ENCODE assay signal across 9 mouse cellular contexts in the genomic region with DNA sequence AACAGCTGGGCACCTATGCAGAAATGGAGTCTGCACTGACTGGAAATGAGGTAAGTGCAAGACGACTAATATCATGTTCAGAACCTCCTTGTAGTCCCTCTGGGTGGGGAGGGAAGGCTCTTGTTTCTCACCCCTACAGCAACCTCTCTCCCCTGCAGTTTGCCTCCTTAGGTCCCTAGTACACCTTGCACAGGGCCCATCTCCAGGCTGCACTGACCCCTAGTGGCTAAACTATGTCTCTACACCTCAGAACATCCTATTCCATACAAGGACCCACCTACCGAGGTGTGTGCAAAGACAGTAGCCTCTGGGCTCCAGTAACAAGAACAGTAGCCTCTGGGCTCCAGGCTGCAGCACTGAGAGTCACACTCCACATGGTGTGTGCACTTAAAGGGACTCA. TPM values are rescaled to one million over a fixed set of nuclear protein-coding genes. Genes with fewer than 3 reads are reported as not detected.
A peak's percentile ranks its signal among the peaks of the same experiment; 100 is the strongest.
DNase-seq lines count a peak whose midpoint lies in the region; ATAC-seq and TF ChIP-seq lines count a peak whose summit lies in the region.
"Had no signal": no experiment of that assay in that cellular context is flagged by ENCODE, and none has a peak within 500 bp of the region (broad histone marks: within the 10 kb centered on the region; RNA-seq: fewer than 3 reads in every experiment).

No protein-coding gene starts in this region.

- H3K9ac ChIP-seq in forebrain, embryonic 15.5 days (replicated peaks): no peak overlapping the region
- H3K9ac ChIP-seq in hindbrain, embryonic 15.5 days: no peak overlapping the region
- H3K9ac ChIP-seq in limb, embryonic 14.5 days (ENCODE audit: low read depth, low read length, severe bottlenecking): no peak overlapping the region
- no peak overlapping the region for H3K9ac ChIP-seq in midbrain, embryonic 16.5 days (ENCODE audit: low read depth, low read length)
- H3K9ac ChIP-seq in stomach, postnatal 0 days (ENCODE audit: low read length): no peak overlapping the region
- H3K9ac ChIP-seq: liver, embryonic 15.5 days had no signal

- peak; percentile 73 for ATAC-seq in forebrain, embryonic 15.5 days (replicated peaks)
- ATAC-seq in hindbrain, embryonic 15.5 days (ENCODE audit: low FRiP score, low read depth): peak; percentile 89
- peak; percentile 59; the same call in 1 of the 2 replicates for ATAC-seq in limb, embryonic 14.5 days (ENCODE audit: low FRiP score, low read depth)
- peak; percentile 73 for ATAC-seq in midbrain, embryonic 16.5 days
- peak; percentile 25 for ATAC-seq in stomach, postnatal 0 days (ENCODE audit: low FRiP score, low TSS enrichment)

- no peaks in the 10 kb centered on the region for H3K36me3 ChIP-seq in forebrain, embryonic 15.5 days
- H3K36me3 ChIP-seq in hindbrain, embryonic 15.5 days: no peaks in the 10 kb centered on the region
- no peaks in the 10 kb centered on the region for H3K36me3 ChIP-seq in limb, embryonic 14.5 days (ENCODE audit: control insufficient read depth, insufficient read depth, low read length)
- H3K36me3 ChIP-seq in midbrain, embryonic 16.5 days (ENCODE audit: control insufficient read depth, insufficient read depth, low read length): no peaks in the 10 kb centered on the region
- no peaks in the 10 kb centered on the region for H3K36me3 ChIP-seq in stomach, postnatal 0 days (ENCODE audit: control insufficient read depth, insufficient read depth, low read length)
- H3K36me3 ChIP-seq: liver, embryonic 15.5 days had no signal

- H3K27ac ChIP-seq in cerebellum, adult 2 months (ENCODE audit: insufficient read depth, low read length): no peak overlapping the region
- no peak overlapping the region for H3K27ac ChIP-seq in forebrain, embryonic 15.5 days (replicated peaks)
- no peak overlapping the region for H3K27ac ChIP-seq in hindbrain, embryonic 15.5 days (replicated peaks)
- no peak overlapping the region for H3K27ac ChIP-seq in limb, embryonic 14.5 days (replicated peaks; ENCODE audit: low read depth, low read length)
- no peak overlapping the region for H3K27ac ChIP-seq in midbrain, embryonic 16.5 days (ENCODE audit: low read length)
- H3K27ac ChIP-seq in stomach, postnatal 0 days (replicated peaks): no peak overlapping the region
- H3K27ac ChIP-seq: liver, embryonic 15.5 days had no signal

- no peaks in the 10 kb centered on the region for H3K4me1 ChIP-seq in cerebellum, adult 2 months (ENCODE audit: control insufficient read depth, insufficient read depth, low read length)
- peaks cover 14% of the 10 kb centered on the region for H3K4me1 ChIP-seq in forebrain, embryonic 15.5 days
- peaks cover 16% of the 10 kb centered on the region for H3K4me1 ChIP-seq in hindbrain, embryonic 15.5 days (replicated peaks)
- peaks cover 7% of the 10 kb centered on the region for H3K4me1 ChIP-seq in limb, embryonic 14.5 days (ENCODE audit: control insufficient read depth, insufficient read depth, low read length)
- H3K4me1 ChIP-seq in midbrain, embryonic 16.5 days (ENCODE audit: control insufficient read depth, insufficient read depth, low read length): peaks cover 10% of the 10 kb centered on the region
- H3K4me1 ChIP-seq in stomach, postnatal 0 days (replicated peaks; ENCODE audit: control insufficient read depth, insufficient read depth): no peaks in the 10 kb centered on the region

- no peak overlapping the region for H3K4me2 ChIP-seq in forebrain, embryonic 15.5 days (replicated peaks)
- H3K4me2 ChIP-seq in hindbrain, embryonic 15.5 days: peak overlapping the region; percentile 20; the same call in 1 of the 2 replicates
- H3K4me2 ChIP-seq in limb, embryonic 14.5 days (replicated peaks; ENCODE audit: low read depth, low read length, severe bottlenecking): no peak overlapping the region
- H3K4me2 ChIP-seq in midbrain, embryonic 16.5 days (ENCODE audit: low read length): no peak overlapping the region
- H3K4me2 ChIP-seq in stomach, postnatal 0 days (replicated peaks; ENCODE audit: low read depth): no peak overlapping the region
- H3K4me2 ChIP-seq: liver, embryonic 15.5 days had no signal

- peak; percentile 99 for TF ChIP-seq CTCF in cerebellum, adult 2 months (IDR thresholded peaks at IDR 0.05; ENCODE audit: borderline replicate concordance, insufficient read depth, low read depth, low read length)
- TF ChIP-seq CTCF in stomach, postnatal 0 days (IDR thresholded peaks at IDR 0.05; ENCODE audit: low read depth): peak; percentile 98

- H3K9me3 ChIP-seq in forebrain, embryonic 15.5 days: no peaks in the 10 kb centered on the region
- no peaks in the 10 kb centered on the region for H3K9me3 ChIP-seq in hindbrain, embryonic 15.5 days
- H3K9me3 ChIP-seq in limb, embryonic 14.5 days (ENCODE audit: control insufficient read depth, low read length): no peaks in the 10 kb centered on the region
- no peaks in the 10 kb centered on the region for H3K9me3 ChIP-seq in midbrain, embryonic 16.5 days (replicated peaks; ENCODE audit: control insufficient read depth, low read length, poor library complexity, severe bottlenecking)
- H3K9me3 ChIP-seq in stomach, postnatal 0 days (ENCODE audit: control insufficient read depth, low read length): no peaks in the 10 kb centered on the region
- H3K9me3 ChIP-seq: liver, embryonic 15.5 days had no signal

- no peaks in the 10 kb centered on the region; the same call in 1 of the 2 replicates for H3K27me3 ChIP-seq in cerebellum, adult 2 months (ENCODE audit: control insufficient read depth, insufficient read depth, low read length)
- peaks cover 1% of the 10 kb centered on the region; the same call in 1 of the 2 replicates for H3K27me3 ChIP-seq in forebrain, embryonic 15.5 days
- H3K27me3 ChIP-seq in hindbrain, embryonic 15.5 days: peaks cover 30% of the 10 kb centered on the region
- H3K27me3 ChIP-seq in limb, embryonic 14.5 days (ENCODE audit: control insufficient read depth, insufficient read depth, low read length): no peaks in the 10 kb centered on the region; the same call in 1 of the 2 replicates
- peaks cover 13% of the 10 kb centered on the region for H3K27me3 ChIP-seq in midbrain, embryonic 16.5 days (ENCODE audit: control insufficient read depth, insufficient read depth, low read depth, low read length)
- H3K27me3 ChIP-seq in stomach, postnatal 0 days (ENCODE audit: control insufficient read depth, insufficient read depth, low read length): no peaks in the 10 kb centered on the region

- no peak for TF ChIP-seq EP300 in stomach, postnatal 0 days (optimal IDR thresholded peaks at IDR 0.05)

- peak; percentile 56 to 74 for DNase-seq in left cerebral cortex, adult 18-20 months (ENCODE audit: low spot score in 2 of 2)
- no peak for DNase-seq in left cerebral cortex, adult 11 months (ENCODE audit: low spot score)
- DNase-seq in cerebellum, adult 2 months: peak; percentile 69 to 76
- peak; percentile 83 for DNase-seq in limb, embryonic 14.5 days (ENCODE audit: low spot score)
- DNase-seq in stomach, postnatal 0 days (ENCODE audit: low spot score): peak; percentile 82

- no peak for TF ChIP-seq POLR2A in cerebellum, adult 2 months (IDR thresholded peaks at IDR 0.05; ENCODE audit: borderline replicate concordance, insufficient read depth, low read length)
- no peak for TF ChIP-seq POLR2A in limb, embryonic 14.5 days (IDR thresholded peaks at IDR 0.05; ENCODE audit: borderline replicate concordance, extremely low read depth, insufficient read depth, insufficient read length)

- no peak overlapping the region for H3K4me3 ChIP-seq in cerebellum, adult 2 months (replicated peaks; ENCODE audit: insufficient read depth, low read depth, low read length)
- no peak overlapping the region for H3K4me3 ChIP-seq in forebrain, embryonic 15.5 days
- H3K4me3 ChIP-seq in hindbrain, embryonic 15.5 days: no peak overlapping the region
- no peak overlapping the region for H3K4me3 ChIP-seq in limb, embryonic 14.5 days (replicated peaks; ENCODE audit: low read length)
- no peak overlapping the region for H3K4me3 ChIP-seq in midbrain, embryonic 16.5 days (ENCODE audit: low read depth, low read length)
- H3K4me3 ChIP-seq in stomach, postnatal 0 days (ENCODE audit: low read depth, low read length): no peak overlapping the region
- H3K4me3 ChIP-seq: liver, embryonic 15.5 days had no signal

- 5% methylated on average over 2 of the region's 2 CpGs for WGBS in cerebellum, adult 2 months
- WGBS in forebrain, embryonic 15.5 days: 0% methylated on average over 2 of the region's 2 CpGs
- 2% methylated on average over 2 of the region's 2 CpGs for WGBS in hindbrain, embryonic 15.5 days
- WGBS in limb, embryonic 14.5 days: 3% methylated on average over 2 of the region's 2 CpGs
- 0% methylated on average over 2 of the region's 2 CpGs for WGBS in midbrain, embryonic 16.5 days
- WGBS in stomach, postnatal 0 days: 0% methylated on average over 2 of the region's 2 CpGs

RNA-seq across cellular contexts. Expression of a gene that starts 5.2 kb away (rescaled TPM):
- 1 to 10 TPM; 4.3 to 5.3 TPM for total RNA-seq in left cerebral cortex, adult 18-20 months (2021)
- 0.49 and 0.60 TPM in 2 replicates for polyA plus RNA-seq in cerebellum, adult 2 months (2012; rRNA removed)
- 5.8 and 7.2 TPM in 2 replicates for polyA plus RNA-seq in forebrain, embryonic 15.5 days (2015; fragmentation: Nextera tagmentation; extraction: Ambion mirVana)
- 1.4 and 1.6 TPM in 2 replicates for polyA plus RNA-seq in hindbrain, embryonic 15.5 days (2015; fragmentation: Nextera tagmentation; extraction: Ambion mirVana)
- polyA plus RNA-seq in limb, embryonic 14.5 days (2012; rRNA removed): 11.8 and 13.1 TPM in 2 replicates
- polyA plus RNA-seq in limb, embryonic 14.5 days (2014; fragmentation: Nextera tagmentation; extraction: Ambion mirVana): 6.5 TPM in 2 replicates
- polyA plus RNA-seq in midbrain, embryonic 16.5 days (2015; fragmentation: Nextera tagmentation; extraction: Ambion mirVana): 1.1 and 1.3 TPM in 2 replicates
- polyA plus RNA-seq in stomach, postnatal 0 days (2015; fragmentation: Nextera tagmentation; extraction: Ambion mirVana): 2.0 and 2.2 TPM in 2 replicates

RNA-seq across cellular contexts. Expression of a gene that starts 18.7 kb away (rescaled TPM):
- 10 to 100 TPM; 44.2 to 49.4 TPM for total RNA-seq in left cerebral cortex, adult 18-20 months (2021)
- 36.0 and 40.4 TPM in 2 replicates for polyA plus RNA-seq in cerebellum, adult 2 months (2012; rRNA removed)
- 48.8 and 52.9 TPM in 2 replicates for polyA plus RNA-seq in forebrain, embryonic 15.5 days (2015; fragmentation: Nextera tagmentation; extraction: Ambion mirVana)
- 31.6 and 33.4 TPM in 2 replicates for polyA plus RNA-seq in hindbrain, embryonic 15.5 days (2015; fragmentation: Nextera tagmentation; extraction: Ambion mirVana)
- 23.5 and 26.4 TPM in 2 replicates for polyA plus RNA-seq in limb, embryonic 14.5 days (2012; rRNA removed)
- 12.3 and 15.4 TPM in 2 replicates for polyA plus RNA-seq in limb, embryonic 14.5 days (2014; fragmentation: Nextera tagmentation; extraction: Ambion mirVana)
- polyA plus RNA-seq in midbrain, embryonic 16.5 days (2015; fragmentation: Nextera tagmentation; extraction: Ambion mirVana): 36.0 and 36.7 TPM in 2 replicates
- polyA plus RNA-seq in stomach, postnatal 0 days (2015; fragmentation: Nextera tagmentation; extraction: Ambion mirVana): 11.1 and 11.4 TPM in 2 replicates

Comparison
In these comparisons a context has a peak if more than half of its experiments do, and no peak if none do; other contexts are left out.
1. ATAC-seq: peak in every context shown above with its lines; median percentile 89 in hindbrain, embryonic 15.5 days; 73 in forebrain, embryonic 15.5 days; 73 in midbrain, embryonic 16.5 days; 59 in limb, embryonic 14.5 days; 25 in stomach, postnatal 0 days.